Mouse (Mus musculus) heart, adult 2 months (tissue): ENCODE measurements around the gene Plekhj1. TPM values are rescaled to one million over a fixed set of nuclear protein-coding genes. Genes with fewer than 3 reads are reported as not detected.
A peak's percentile ranks its signal among the peaks of the same experiment; 100 is the strongest.
"Not testable (repeated sequence)": the region's sequence is repeated elsewhere in the genome, so short reads cannot be mapped to it uniquely, and the experiment has no call there.

Experiments
- DNase-seq, 2 experiments: peaks; one replicate each; pipeline ENCODE4 v3.0.0; 2021
- H3K27ac ChIP-seq: fragments of 200-600 bp; 2 replicates; pipeline ENCODE4 v1.8.1; 2022
- H3K27me3 ChIP-seq: fragments of 200-500 bp; 2 replicates; pipeline ENCODE4 v1.6.1; 2012; ENCODE audit warnings: mild to moderate bottlenecking, low read length, inconsistent platforms, mixed read lengths; ENCODE audit not compliant: control insufficient read depth, insufficient read depth
- H3K36me3 ChIP-seq: fragments of 200-500 bp; 2 replicates; pipeline ENCODE4 v1.6.1; 2012; ENCODE audit warnings: low read length, inconsistent platforms; ENCODE audit not compliant: control insufficient read depth, insufficient read depth
- H3K4me1 ChIP-seq: fragments of 200-500 bp; 2 replicates; pipeline ENCODE4 v1.6.1; 2011; ENCODE audit warnings: low read length; ENCODE audit not compliant: control insufficient read depth, insufficient read depth
- H3K4me3 ChIP-seq: fragments of 200-600 bp; 2 replicates; pipeline ENCODE4 v1.8.1; 2022
- H3K79me2 ChIP-seq: fragments of 200-500 bp; replicated peaks from 2 replicates; pipeline ENCODE4 v1.6.1; 2012; ENCODE audit warnings: mild to moderate bottlenecking, inconsistent platforms, low read length, moderate library complexity, mixed read lengths; ENCODE audit not compliant: control insufficient read depth, insufficient read depth
- H3K9ac ChIP-seq: fragments of 200-500 bp; 2 replicates; pipeline ENCODE4 v1.6.1; 2012; ENCODE audit warnings: low read depth, mild to moderate bottlenecking, control low read depth, inconsistent platforms, low read length, mixed read lengths
- CTCF ChIP-seq: fragments of 200-600 bp; IDR thresholded peaks from 2 replicates; pipeline ENCODE4 v1.8.1; 2022; ENCODE audit warnings: antibody characterized with exemption, mild to moderate bottlenecking, moderate library complexity
- EP300 ChIP-seq: fragments of 200-500 bp; IDR thresholded peaks from 2 replicates; pipeline ENCODE4 v1.6.1; 2011; ENCODE audit warnings: low read depth, low read length, control low read depth; ENCODE audit not compliant: insufficient read depth
- POLR2A ChIP-seq: fragments of 200-500 bp; IDR thresholded peaks from 2 replicates; pipeline ENCODE4 v1.6.1; 2011; ENCODE audit warnings: mild to moderate bottlenecking, low read depth, low read length, control low read depth; ENCODE audit not compliant: insufficient read depth
- WGBS: fragments of 180-500 bp; shearing (Covaris S2); methylation state at CpG from one replicate; pipeline ENCODE4 v1.1.7; 2018; 5-methylcytosine and 5-hydroxymethylcytosine counted together
- intact Hi-C: fragments of 180-260 bp; cut with DNase I; formaldehyde crosslinking; loops from one replicate; pipeline ENCODE4 v1.15.1; 2025
- polyA plus RNA-seq: library from polyadenylated mRNA; depleted of rRNA; stranded (reverse); fragments of >200 nt; gene quantifications from 2 replicates; pipeline ENCODE4 v1.2.3, GENCODE M21; 2012
- total RNA-seq, 2 experiments: library from RNA; stranded (reverse); gene quantifications; 2 replicates each; pipeline ENCODE4 v1.2.3; 2021

Plekhj1 gene
- total and polyA plus RNA-seq, 3 experiments: 28.9 to 33.0 (median 29.7) TPM

- intact Hi-C loops: loop anchor here (1.0 to 5.0 kb wide), 2 partner anchors 54 to 175 kb away; no protein-coding TSS in a partner anchor
- no peak for DNase-seq
- H3K4me3 ChIP-seq: no peak overlapping the region
- H3K36me3 ChIP-seq: no peaks in the 10 kb centered on the region
- TF ChIP-seq CTCF (no peak), EP300 (no peak), POLR2A (no peak)
- H3K9ac ChIP-seq: no peak overlapping the region
- peaks cover under 1% of the 10 kb centered on the region; the same call in 1 of the 2 replicates for H3K4me1 ChIP-seq
- WGBS: 76% methylated on average over 5 of the region's 5 CpGs
- H3K79me2 ChIP-seq: peaks cover 4% of the 10 kb centered on the region
- no peak overlapping the region for H3K27ac ChIP-seq
- no peaks in the 10 kb centered on the region for H3K27me3 ChIP-seq
Observed at GRCm38 (mm10) chr10:80822528-80822927, 24.1 kb upstream of the Plekhj1 start.

- no peaks in the 10 kb centered on the region for H3K4me1 ChIP-seq
- intact Hi-C loops: loop anchor here (1.0 to 5.0 kb wide), 2 partner anchors 54 to 175 kb away; no protein-coding TSS in a partner anchor
- peaks cover 2% of the 10 kb centered on the region; the same call in 1 of the 2 replicates for H3K79me2 ChIP-seq
- no peak overlapping the region for H3K4me3 ChIP-seq
- no peak for DNase-seq
- no peak for TF ChIP-seq EP300
- TF ChIP-seq CTCF: peak; percentile 93
- WGBS: 49% methylated on average over 2 of the region's 2 CpGs
- H3K9ac ChIP-seq: no peak overlapping the region
- no peaks in the 10 kb centered on the region for H3K36me3 ChIP-seq
- H3K27me3 ChIP-seq: no peaks in the 10 kb centered on the region
- no peak overlapping the region for H3K27ac ChIP-seq
Observed at GRCm38 (mm10) chr10:80821991-80822390, 23.6 kb upstream of the Plekhj1 start.

- H3K27ac ChIP-seq: no peak overlapping the region
- no peaks in the 10 kb centered on the region for H3K36me3 ChIP-seq
- 46% methylated on average over 3 of the region's 3 CpGs for WGBS
- H3K9ac ChIP-seq: no peak overlapping the region
- H3K27me3 ChIP-seq: no peaks in the 10 kb centered on the region
- H3K4me1 ChIP-seq: no peaks in the 10 kb centered on the region
- intact Hi-C loops: loop anchor here (2.0 kb wide), 1 partner anchor 69 kb away; no protein-coding TSS in a partner anchor
- H3K79me2 ChIP-seq: no peaks in the 10 kb centered on the region
- TF ChIP-seq POLR2A (no peak), EP300 (no peak), CTCF (no peak)
- DNase-seq: no peak
- H3K4me3 ChIP-seq: no peak overlapping the region
Observed at GRCm38 (mm10) chr10:80819406-80819805, 21.0 kb upstream of the Plekhj1 start.

- Histone ChIP-seq H3K27me3 (no peaks in the 10 kb centered on the region), H3K4me3 (no peak overlapping the region), H3K79me2 (no peaks in the 10 kb centered on the region), H3K4me1 (no peaks in the 10 kb centered on the region), H3K27ac (no peak overlapping the region), H3K36me3 (no peaks in the 10 kb centered on the region), H3K9ac (no peak overlapping the region)
- 51% methylated on average over 6 of the region's 6 CpGs for WGBS
- DNase-seq: no peak
- intact Hi-C loops: loop anchor here (2.0 kb wide), 1 partner anchor 68 kb away; no protein-coding TSS in a partner anchor
- no peak for TF ChIP-seq EP300
- no peak for TF ChIP-seq CTCF
- TF ChIP-seq POLR2A: no peak
Observed at GRCm38 (mm10) chr10:80818599-80819281, 20.3 kb upstream of the Plekhj1 start.

GRCm38 (mm10) chr10:80817955-80818354 lies 19.5 kb upstream of the Plekhj1 start:
- H3K9ac ChIP-seq, H3K36me3 ChIP-seq, H3K79me2 ChIP-seq, H3K4me3 ChIP-seq, H3K27ac ChIP-seq, H3K27me3 ChIP-seq, DNase-seq, H3K4me1 ChIP-seq: not testable (repeated sequence)
- TF ChIP-seq CTCF: peak; percentile 52
- intact Hi-C loops: loop anchor here (2.0 kb wide), 1 partner anchor 67 kb away; no protein-coding TSS in a partner anchor
- 81% methylated on average over 7 of the region's 7 CpGs for WGBS

- H3K4me1 ChIP-seq: no peaks in the 10 kb centered on the region
- no peak for DNase-seq
- WGBS: 62% methylated on average over 2 of the region's 2 CpGs
- H3K27me3 ChIP-seq: no peaks in the 10 kb centered on the region
- intact Hi-C loops: no loop called here
- no peak overlapping the region for H3K4me3 ChIP-seq
- no peaks in the 10 kb centered on the region for H3K36me3 ChIP-seq
- H3K9ac ChIP-seq: no peak overlapping the region
- no peak for TF ChIP-seq POLR2A
- no peak for TF ChIP-seq CTCF
- no peak for TF ChIP-seq EP300
- no peaks in the 10 kb centered on the region for H3K79me2 ChIP-seq
- H3K27ac ChIP-seq: no peak overlapping the region
Observed at GRCm38 (mm10) chr10:80817164-80817563, 18.7 kb upstream of the Plekhj1 start.

GRCm38 (mm10) chr10:80816303-80816702 lies 17.9 kb upstream of the Plekhj1 start:
- H3K36me3 ChIP-seq, H3K9ac ChIP-seq, H3K4me3 ChIP-seq, H3K27me3 ChIP-seq, H3K27ac ChIP-seq, H3K79me2 ChIP-seq, H3K4me1 ChIP-seq, intact Hi-C loops, DNase-seq: not testable (repeated sequence)
- 78% methylated on average over 3 of the region's 3 CpGs for WGBS
